Mouse (Mus musculus): ENCODE measurements at regions not wholly inside any gene's neighbourhood (a gene's known extent, or its start where the extent isn't known, plus 50 kb on each side); places are given as distances from the start of the nearest gene placed in this dataset.

DNA sequence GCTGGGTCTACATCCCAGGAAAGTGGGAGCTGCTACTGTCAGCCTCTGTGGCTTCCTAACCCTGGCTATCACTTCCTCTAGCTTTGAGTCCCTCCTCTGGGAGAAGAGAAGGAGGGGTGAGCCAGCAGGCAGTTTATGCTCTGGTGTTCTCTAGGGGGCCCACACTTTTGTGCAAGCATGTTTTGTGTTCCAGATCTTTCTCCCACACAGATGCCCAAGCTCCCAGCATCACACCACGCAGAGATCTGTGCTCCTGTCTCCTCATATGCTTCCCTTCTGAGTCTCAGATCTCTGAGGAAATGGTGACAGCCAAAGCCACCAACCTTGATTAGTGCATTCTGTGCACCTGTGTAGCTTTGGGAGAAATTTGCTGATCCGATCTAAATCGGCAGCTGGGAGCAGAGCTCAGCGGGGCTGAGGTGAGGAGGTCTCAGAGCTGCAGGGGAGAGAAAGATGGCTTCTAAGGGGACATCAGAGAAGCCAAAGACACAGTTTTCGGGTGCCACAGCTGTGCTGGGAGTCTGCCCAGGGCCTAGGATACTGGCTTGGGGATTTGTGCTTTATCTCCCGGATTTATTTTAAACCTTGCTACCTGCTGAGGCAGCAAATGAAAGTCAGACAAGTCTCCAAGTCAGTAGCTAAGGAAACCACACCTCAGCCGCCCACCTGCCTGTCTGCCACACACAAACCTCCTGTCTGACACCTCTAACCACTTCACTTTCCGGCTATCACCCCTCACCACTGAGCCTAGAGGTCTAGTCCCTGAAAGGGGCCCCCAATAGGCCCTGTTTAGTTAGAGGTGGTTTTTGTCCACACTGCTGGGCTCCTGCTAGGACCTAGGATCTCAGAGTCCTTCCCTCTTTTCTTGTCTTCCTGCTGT lies 185.4 kb upstream of the Tle3 start:
- Histone ChIP-seq H3K27ac (ENCODE audit: insufficient read depth, low read length) (no peak overlapping the region), H3K4me3 (ENCODE audit: insufficient read depth, low read length) (no peak overlapping the region), H3K4me1 (ENCODE audit: control insufficient read depth, insufficient read depth, low read length) (no peaks in the 10 kb centered on the region)
- TF ChIP-seq CTCF (IDR thresholded peaks at IDR 0.05; ENCODE audit: extremely low read depth, insufficient read depth, low read length), result no peak
- no peak for TF ChIP-seq POLR2A (IDR thresholded peaks at IDR 0.05; ENCODE audit: extremely low read depth, insufficient read depth, low read length)

DNA sequence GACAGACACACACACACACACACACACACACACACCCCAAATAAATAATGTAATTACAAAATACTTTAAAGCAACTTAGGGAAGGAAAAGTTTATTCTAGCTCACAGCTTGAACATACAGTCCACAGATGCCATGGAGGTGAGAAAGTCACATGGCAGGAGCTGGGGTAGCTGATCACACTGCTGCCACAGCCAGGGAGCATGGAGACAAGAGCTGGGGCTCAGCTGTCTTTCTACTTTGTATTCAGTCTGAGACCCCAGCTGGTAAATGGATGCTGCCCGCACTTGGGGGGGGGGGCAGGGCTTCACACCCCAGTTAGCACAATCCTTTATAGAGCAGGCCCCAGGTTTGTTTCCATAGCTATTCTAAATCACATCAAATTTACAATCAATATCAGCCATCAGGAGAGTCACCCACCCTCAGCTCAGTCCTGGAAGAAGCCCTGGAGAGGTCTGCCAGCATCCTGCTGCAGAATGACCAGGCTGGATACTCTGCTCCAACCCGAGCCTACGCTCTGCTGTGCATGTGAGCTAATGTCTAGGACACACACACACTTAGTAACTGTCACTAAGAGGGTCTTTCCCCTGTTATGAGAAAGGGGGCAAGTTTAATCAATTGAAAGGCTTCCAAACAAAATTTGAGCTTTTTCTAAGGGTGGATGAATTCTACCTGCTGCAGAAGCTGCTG lies 184.3 kb upstream of the Tle3 start:
- H3K4me3 ChIP-seq (ENCODE audit: insufficient read depth, low read length), result no peak overlapping the region
- TF ChIP-seq POLR2A (IDR thresholded peaks at IDR 0.05; ENCODE audit: extremely low read depth, insufficient read depth, low read length) (no peak), CTCF (IDR thresholded peaks at IDR 0.05; ENCODE audit: extremely low read depth, insufficient read depth, low read length) (no peak)
- no peak overlapping the region for H3K27ac ChIP-seq (ENCODE audit: insufficient read depth, low read length)
- H3K4me1 ChIP-seq (ENCODE audit: control insufficient read depth, insufficient read depth, low read length), result no peaks in the 10 kb centered on the region

DNA sequence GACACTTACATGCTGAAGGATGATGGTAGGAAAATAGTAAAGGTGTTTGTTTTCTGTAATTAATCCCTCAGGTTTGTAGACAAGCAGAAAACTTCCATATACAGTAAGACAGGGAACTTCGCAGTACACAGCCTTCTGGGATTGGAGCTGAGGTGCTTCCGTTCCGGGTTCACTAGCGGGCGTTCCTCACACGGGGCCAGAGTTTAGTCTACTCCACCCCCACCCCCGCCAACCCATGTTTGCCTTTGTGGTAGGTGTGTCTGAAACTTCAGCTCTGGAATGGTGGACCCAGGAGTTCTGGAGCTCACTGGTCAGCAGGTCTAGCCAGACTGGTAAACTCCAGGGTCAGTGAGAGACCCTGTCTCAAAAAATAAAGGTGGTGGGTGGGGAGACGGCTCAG lies 182.9 kb upstream of the Tle3 start:
- Histone ChIP-seq H3K27ac (ENCODE audit: insufficient read depth, low read length) (no peak overlapping the region), H3K4me3 (ENCODE audit: insufficient read depth, low read length) (no peak overlapping the region), H3K4me1 (ENCODE audit: control insufficient read depth, insufficient read depth, low read length) (no peaks in the 10 kb centered on the region)
- no peak for TF ChIP-seq POLR2A (IDR thresholded peaks at IDR 0.05; ENCODE audit: extremely low read depth, insufficient read depth, low read length)
- no peak for TF ChIP-seq CTCF (IDR thresholded peaks at IDR 0.05; ENCODE audit: extremely low read depth, insufficient read depth, low read length)

DNA sequence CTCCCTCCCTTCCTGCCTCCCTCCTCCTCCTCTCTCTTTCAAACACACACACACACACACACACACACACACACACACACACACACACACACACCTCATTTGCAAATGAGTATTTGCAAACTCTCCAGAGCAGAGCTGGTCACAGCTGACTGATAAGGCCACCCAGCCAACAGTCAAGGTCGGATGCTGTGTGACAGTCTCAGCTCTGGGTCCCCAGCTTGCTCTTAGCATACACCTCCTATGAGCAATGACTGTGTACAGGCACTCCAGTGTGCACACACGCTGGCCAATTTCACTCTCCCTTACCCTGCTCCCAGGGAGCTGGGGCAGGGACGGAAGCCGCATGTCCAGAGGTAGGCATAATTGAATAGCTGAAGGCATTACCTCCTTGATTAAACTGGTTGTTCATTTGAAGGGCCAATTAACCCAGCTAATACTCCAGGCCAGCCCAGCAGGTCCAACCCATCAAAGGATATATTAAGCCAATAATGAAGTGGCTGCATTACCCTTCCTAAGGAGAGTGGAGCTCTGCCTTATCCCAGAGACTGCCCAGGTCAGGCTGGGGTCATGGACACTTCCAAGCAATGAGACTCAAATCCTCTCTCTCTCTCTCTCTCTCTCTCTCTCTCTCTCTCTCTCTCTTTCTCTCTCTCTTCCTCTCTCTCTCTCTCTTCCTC lies 173.0 kb upstream of the Tle3 start:
- Histone ChIP-seq H3K4me3 (ENCODE audit: insufficient read depth, low read length) (no peak overlapping the region), H3K4me1 (ENCODE audit: control insufficient read depth, insufficient read depth, low read length) (no peaks in the 10 kb centered on the region), H3K27ac (ENCODE audit: insufficient read depth, low read length) (no peak overlapping the region)
- no peak for TF ChIP-seq CTCF (IDR thresholded peaks at IDR 0.05; ENCODE audit: extremely low read depth, insufficient read depth, low read length)
- TF ChIP-seq POLR2A (IDR thresholded peaks at IDR 0.05; ENCODE audit: extremely low read depth, insufficient read depth, low read length), result no peak

DNA sequence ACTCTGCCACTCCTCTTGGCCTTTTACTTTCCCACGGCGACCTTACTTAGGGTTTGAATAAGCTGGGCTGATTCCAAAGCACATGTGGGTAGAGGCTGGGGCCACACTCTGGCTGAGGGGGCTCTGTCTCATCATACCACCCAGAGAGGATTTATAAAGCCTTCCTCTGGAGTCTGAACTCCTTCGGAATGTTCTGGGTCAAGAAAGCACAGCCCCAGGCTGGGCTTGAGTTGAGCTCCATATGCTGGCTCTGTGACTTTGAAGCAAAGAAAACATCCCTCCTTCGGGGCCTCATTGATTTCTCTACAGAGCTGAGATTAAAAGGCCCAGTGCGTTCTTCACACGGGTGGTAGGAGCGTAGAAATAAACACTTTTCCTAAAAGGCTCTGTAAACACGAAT lies 172.3 kb upstream of the Tle3 start:
- TF ChIP-seq CTCF (IDR thresholded peaks at IDR 0.05; ENCODE audit: extremely low read depth, insufficient read depth, low read length) (no peak), POLR2A (IDR thresholded peaks at IDR 0.05; ENCODE audit: extremely low read depth, insufficient read depth, low read length) (no peak)
- Histone ChIP-seq H3K27ac (ENCODE audit: insufficient read depth, low read length) (no peak overlapping the region), H3K4me3 (ENCODE audit: insufficient read depth, low read length) (no peak overlapping the region), H3K4me1 (ENCODE audit: control insufficient read depth, insufficient read depth, low read length) (no peaks in the 10 kb centered on the region)

DNA sequence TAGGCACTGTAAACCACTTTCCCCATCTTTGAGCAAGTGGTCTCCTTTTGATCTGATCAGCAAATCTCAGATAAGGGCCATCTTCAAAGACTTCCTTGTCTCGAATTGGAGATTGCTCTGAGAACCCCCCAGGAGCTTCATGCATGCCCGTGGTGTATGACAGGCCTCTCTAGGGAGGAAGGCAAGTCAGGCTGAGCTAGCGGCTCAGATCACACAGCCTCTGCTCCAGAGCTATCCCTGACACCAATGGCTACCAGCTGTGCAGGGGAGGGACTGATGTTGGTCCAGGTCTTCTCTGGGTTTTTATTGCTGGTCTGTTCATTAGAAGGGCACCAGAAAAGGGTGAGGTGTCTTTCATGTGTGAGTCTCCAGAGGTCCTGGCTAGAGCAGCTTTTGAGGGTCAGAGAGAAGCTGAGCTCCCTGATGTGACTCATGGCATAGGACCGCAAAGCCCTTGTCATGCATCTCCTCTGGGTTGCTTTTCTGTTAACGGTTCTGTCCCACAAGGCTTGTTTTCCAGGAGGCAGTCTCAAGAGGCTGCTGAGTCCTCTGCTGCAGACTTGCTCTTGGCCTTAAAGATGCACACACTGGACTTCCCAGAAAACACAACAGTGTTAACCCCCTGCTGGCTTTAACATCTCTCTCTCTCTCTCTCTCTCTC lies 171.7 kb upstream of the Tle3 start:
- H3K4me1 ChIP-seq (ENCODE audit: control insufficient read depth, insufficient read depth, low read length), result no peaks in the 10 kb centered on the region
- no peak overlapping the region for H3K27ac ChIP-seq (ENCODE audit: insufficient read depth, low read length)
- TF ChIP-seq POLR2A (IDR thresholded peaks at IDR 0.05; ENCODE audit: extremely low read depth, insufficient read depth, low read length), result no peak
- no peak for TF ChIP-seq CTCF (IDR thresholded peaks at IDR 0.05; ENCODE audit: extremely low read depth, insufficient read depth, low read length)
- H3K4me3 ChIP-seq (ENCODE audit: insufficient read depth, low read length), result no peak overlapping the region

DNA sequence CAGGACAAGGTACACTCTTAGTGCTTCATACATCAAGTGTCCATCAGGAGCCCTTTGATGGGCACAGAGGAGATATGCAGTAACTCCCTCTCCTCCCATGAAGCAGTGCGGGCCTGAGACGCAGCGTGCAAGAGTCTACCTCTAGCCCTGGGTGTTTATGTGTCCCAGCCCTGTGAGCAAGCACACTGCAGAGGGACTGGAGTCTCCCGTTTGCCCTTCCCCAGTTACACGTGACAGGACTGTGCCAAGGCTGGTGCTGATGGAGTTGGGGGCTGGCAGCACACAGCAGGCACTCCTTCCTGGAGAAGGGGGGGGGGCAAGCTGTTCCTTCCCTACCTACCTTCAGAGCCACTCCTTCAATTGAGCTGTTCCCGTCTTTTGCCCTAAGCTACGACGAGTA lies 167.1 kb upstream of the Tle3 start:
- Histone ChIP-seq H3K4me1 (ENCODE audit: control insufficient read depth, insufficient read depth, low read length) (no peaks in the 10 kb centered on the region), H3K4me3 (ENCODE audit: insufficient read depth, low read length) (no peak overlapping the region), H3K27ac (ENCODE audit: insufficient read depth, low read length) (no peak overlapping the region)
- TF ChIP-seq CTCF (IDR thresholded peaks at IDR 0.05; ENCODE audit: extremely low read depth, insufficient read depth, low read length), result no peak
- TF ChIP-seq POLR2A (IDR thresholded peaks at IDR 0.05; ENCODE audit: extremely low read depth, insufficient read depth, low read length), result no peak

DNA sequence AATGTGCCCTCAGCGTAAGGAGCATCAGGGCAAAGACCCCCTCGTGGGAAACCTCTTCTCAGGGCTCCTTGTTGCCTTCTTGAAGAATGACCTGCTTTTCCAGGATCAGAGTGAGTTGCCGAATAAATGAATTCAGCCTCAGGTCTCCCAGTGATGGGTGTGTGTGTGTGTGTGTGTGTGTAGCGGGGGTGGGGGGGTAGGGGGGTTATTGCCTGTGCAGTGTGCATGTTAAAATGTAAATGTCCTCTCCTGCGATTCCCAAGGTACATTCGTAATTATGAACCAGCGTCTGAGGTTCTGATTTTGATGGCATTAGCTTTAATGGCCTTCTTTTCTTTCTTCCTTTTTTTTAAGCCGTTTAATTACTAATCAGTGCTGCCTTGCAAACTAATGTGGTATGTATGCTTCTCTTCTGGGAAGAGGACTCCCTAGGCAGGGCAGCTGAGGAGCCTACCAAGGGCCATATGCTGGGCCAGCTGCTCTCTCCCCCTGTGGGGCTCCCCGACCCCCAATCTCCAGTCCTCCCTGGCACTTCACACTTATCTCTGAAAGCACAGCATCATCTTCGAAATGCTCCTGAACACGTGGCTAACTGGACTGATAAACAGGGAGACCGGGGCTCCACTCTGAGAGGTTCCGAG lies 165.3 kb upstream of the Tle3 start:
- H3K4me1 ChIP-seq (ENCODE audit: control insufficient read depth, insufficient read depth, low read length), result peaks cover under 1% of the 10 kb centered on the region
- TF ChIP-seq POLR2A (IDR thresholded peaks at IDR 0.05; ENCODE audit: extremely low read depth, insufficient read depth, low read length), result no peak
- TF ChIP-seq CTCF (IDR thresholded peaks at IDR 0.05; ENCODE audit: extremely low read depth, insufficient read depth, low read length), result no peak
- H3K27ac ChIP-seq (ENCODE audit: insufficient read depth, low read length), result no peak overlapping the region
- H3K4me3 ChIP-seq (ENCODE audit: insufficient read depth, low read length), result no peak overlapping the region
